Mouse (Mus musculus): ENCODE measurements around the gene Tnr. TPM values are rescaled to one million over a fixed set of nuclear protein-coding genes. Genes with fewer than 3 reads are reported as not detected.
A peak's percentile ranks its signal among the peaks of the same experiment; 100 is the strongest.

The Tnr gene
- polyA plus RNA-seq (2015; fragmentation: Nextera tagmentation; extraction: Ambion mirVana): 1.7 and 2.9 TPM in 2 replicates

GRCm38 (mm10) chr1:159523578-159523977 lies at the start of gene Tnr:
TSS of gene Tnr (plus strand) at chr1:159523769.
- Histone ChIP-seq H3K27me3 (peaks cover 16% of the 10 kb centered on the region), H3K4me1 (replicated peaks) (peaks cover 14% of the 10 kb centered on the region), H3K9ac (replicated peaks) (peak within 1 kb of the TSS; percentile 65), H3K36me3 (no peaks in the 10 kb centered on the region), H3K4me3 (replicated peaks) (peak within 1 kb of the TSS; percentile 45), H3K4me2 (replicated peaks) (peak within 1 kb of the TSS; percentile 64), H3K9me3 (no peaks in the 10 kb centered on the region), H3K27ac (peak within 1 kb of the TSS; percentile 40)
- ATAC-seq: peak; percentile 82
- 1% methylated on average over 8 of the region's 8 CpGs for WGBS

- H3K4me3 ChIP-seq (replicated peaks): no peak overlapping the region
- no peaks in the 10 kb centered on the region for H3K9me3 ChIP-seq
- H3K36me3 ChIP-seq: no peaks in the 10 kb centered on the region
- peaks cover 7% of the 10 kb centered on the region; the same call in 1 of the 2 replicates for H3K4me1 ChIP-seq (replicated peaks)
- 92% methylated on average over 4 of the region's 4 CpGs for WGBS
- H3K9ac ChIP-seq (replicated peaks): no peak overlapping the region
- no peak overlapping the region for H3K27ac ChIP-seq
- H3K27me3 ChIP-seq: no peaks in the 10 kb centered on the region
- ATAC-seq: no peak
- no peak overlapping the region for H3K4me2 ChIP-seq (replicated peaks)
Measured at GRCm38 (mm10) chr1:159489853-159490435, 33.6 kb upstream of the Tnr start.

GRCm38 (mm10) chr1:159492536-159492935 lies 31.0 kb upstream of the Tnr start:
- no peaks in the 10 kb centered on the region for H3K9me3 ChIP-seq
- no peak overlapping the region for H3K4me2 ChIP-seq (replicated peaks)
- WGBS: 93% methylated on average over 4 of the region's 4 CpGs
- no peak overlapping the region for H3K9ac ChIP-seq (replicated peaks)
- no peak overlapping the region for H3K27ac ChIP-seq
- no peaks in the 10 kb centered on the region for H3K27me3 ChIP-seq
- H3K36me3 ChIP-seq: no peaks in the 10 kb centered on the region
- H3K4me1 ChIP-seq (replicated peaks): peaks cover 7% of the 10 kb centered on the region; the same call in 1 of the 2 replicates
- ATAC-seq: no peak
- no peak overlapping the region for H3K4me3 ChIP-seq (replicated peaks)

- 70% methylated on average over 5 of the region's 5 CpGs for WGBS
Measured at GRCm38 (mm10) chr1:159493720-159494499, 29.7 kb upstream of the Tnr start.

GRCm38 (mm10) chr1:159498236-159498635 lies 25.3 kb upstream of the Tnr start:
- Histone ChIP-seq H3K4me2 (replicated peaks) (no peak overlapping the region), H3K9me3 (no peaks in the 10 kb centered on the region)
- 90% methylated on average over 2 of the region's 2 CpGs for WGBS

More at GRCm38 (mm10) chr1:159493720-159494499, 29.7 kb upstream of the Tnr start:
- Histone ChIP-seq H3K36me3 (no peaks in the 10 kb centered on the region), H3K4me2 (replicated peaks) (no peak overlapping the region), H3K27me3 (no peaks in the 10 kb centered on the region), H3K9me3 (no peaks in the 10 kb centered on the region), H3K4me3 (replicated peaks) (no peak overlapping the region), H3K4me1 (replicated peaks) (peaks cover 7% of the 10 kb centered on the region; the same call in 1 of the 2 replicates), H3K9ac (replicated peaks) (no peak overlapping the region), H3K27ac (no peak overlapping the region)
- peak; percentile 77 for ATAC-seq

GRCm38 (mm10) chr1:159499806-159500460 lies 23.6 kb upstream of the Tnr start:
- WGBS: 85% methylated on average over 4 of the region's 4 CpGs
- Histone ChIP-seq H3K36me3 (no peaks in the 10 kb centered on the region), H3K9ac (replicated peaks) (no peak overlapping the region), H3K4me2 (replicated peaks) (no peak overlapping the region), H3K27me3 (no peaks in the 10 kb centered on the region), H3K27ac (no peak overlapping the region), H3K4me3 (replicated peaks) (no peak overlapping the region), H3K4me1 (replicated peaks) (no peaks in the 10 kb centered on the region), H3K9me3 (no peaks in the 10 kb centered on the region)
- no peak for ATAC-seq

More at GRCm38 (mm10) chr1:159498236-159498635, 25.3 kb upstream of the Tnr start:
- Histone ChIP-seq H3K4me1 (replicated peaks) (peaks cover 7% of the 10 kb centered on the region; the same call in 1 of the 2 replicates), H3K27me3 (no peaks in the 10 kb centered on the region), H3K36me3 (no peaks in the 10 kb centered on the region), H3K9ac (replicated peaks) (no peak overlapping the region), H3K27ac (no peak overlapping the region), H3K4me3 (replicated peaks) (no peak overlapping the region)
- ATAC-seq: no peak

GRCm38 (mm10) chr1:159501911-159502310 lies 21.7 kb upstream of the Tnr start:
- H3K27ac ChIP-seq: no peak overlapping the region
- H3K36me3 ChIP-seq: no peaks in the 10 kb centered on the region
- ATAC-seq: no peak
- no peak overlapping the region for H3K4me3 ChIP-seq (replicated peaks)
- H3K4me1 ChIP-seq (replicated peaks): no peaks in the 10 kb centered on the region
- H3K9me3 ChIP-seq: no peaks in the 10 kb centered on the region
- 83% methylated on average over 4 of the region's 4 CpGs for WGBS
- no peak overlapping the region for H3K4me2 ChIP-seq (replicated peaks)
- no peak overlapping the region for H3K9ac ChIP-seq (replicated peaks)
- H3K27me3 ChIP-seq: no peaks in the 10 kb centered on the region

GRCm38 (mm10) chr1:159510667-159511066 lies 12.9 kb upstream of the Tnr start:
- H3K4me1 ChIP-seq (replicated peaks): no peaks in the 10 kb centered on the region
- H3K9ac ChIP-seq (replicated peaks): no peak overlapping the region
- no peaks in the 10 kb centered on the region for H3K36me3 ChIP-seq
- no peak overlapping the region for H3K4me3 ChIP-seq (replicated peaks)
- no peaks in the 10 kb centered on the region for H3K9me3 ChIP-seq
- 77% methylated on average over 3 of the region's 3 CpGs for WGBS
- no peaks in the 10 kb centered on the region for H3K27me3 ChIP-seq
- H3K4me2 ChIP-seq (replicated peaks): no peak overlapping the region
- no peak for ATAC-seq
- no peak overlapping the region for H3K27ac ChIP-seq

GRCm38 (mm10) chr1:159517647-159518046 lies 5.9 kb upstream of the Tnr start:
- H3K9me3 ChIP-seq: no peaks in the 10 kb centered on the region
- WGBS: 45% methylated on average over 4 of the region's 4 CpGs
- H3K36me3 ChIP-seq: no peaks in the 10 kb centered on the region
- no peak for ATAC-seq
- H3K27me3 ChIP-seq: no peaks in the 10 kb centered on the region
- no peak overlapping the region for H3K9ac ChIP-seq (replicated peaks)
- no peak overlapping the region for H3K27ac ChIP-seq
- H3K4me3 ChIP-seq (replicated peaks): no peak overlapping the region
- no peak overlapping the region for H3K4me2 ChIP-seq (replicated peaks)
- no peaks in the 10 kb centered on the region for H3K4me1 ChIP-seq (replicated peaks)

GRCm38 (mm10) chr1:159519206-159519605 lies 4.4 kb upstream of the Tnr start:
- H3K9me3 ChIP-seq: no peaks in the 10 kb centered on the region
- no peak overlapping the region for H3K27ac ChIP-seq
- no peak overlapping the region for H3K4me3 ChIP-seq (replicated peaks)
- H3K4me2 ChIP-seq (replicated peaks): no peak overlapping the region
- ATAC-seq: no peak
- H3K36me3 ChIP-seq: no peaks in the 10 kb centered on the region
- H3K27me3 ChIP-seq: no peaks in the 10 kb centered on the region
- 74% methylated on average over 1 of the region's 1 CpGs for WGBS
- no peak overlapping the region for H3K9ac ChIP-seq (replicated peaks)
- H3K4me1 ChIP-seq (replicated peaks): peaks cover 6% of the 10 kb centered on the region

GRCm38 (mm10) chr1:159523069-159523468 lies 500 bp upstream of the Tnr start:
- Histone ChIP-seq H3K27ac (no peak overlapping the region), H3K36me3 (no peaks in the 10 kb centered on the region), H3K9ac (replicated peaks) (no peak overlapping the region), H3K9me3 (no peaks in the 10 kb centered on the region), H3K27me3 (peaks cover 16% of the 10 kb centered on the region), H3K4me2 (replicated peaks) (no peak overlapping the region), H3K4me3 (replicated peaks) (no peak overlapping the region), H3K4me1 (replicated peaks) (peaks cover 14% of the 10 kb centered on the region)
- ATAC-seq: 0 out of 2 replicates have a peak, but pooled peaks have one; percentile 9
- whole genome bisulfite sequencing: 77% methylated on average over 2 of the region's 2 CpGs

- Histone ChIP-seq H3K9ac (replicated peaks) (peak overlapping the region; percentile 65), H3K27ac (peak overlapping the region; percentile 40), H3K36me3 (no peaks in the 10 kb centered on the region), H3K4me2 (replicated peaks) (peak overlapping the region; percentile 64), H3K27me3 (peaks cover 16% of the 10 kb centered on the region), H3K4me3 (replicated peaks) (peak overlapping the region; percentile 45), H3K4me1 (replicated peaks) (peaks cover 14% of the 10 kb centered on the region), H3K9me3 (no peaks in the 10 kb centered on the region)
- WGBS: under 1% methylated on average over 18 of the region's 18 CpGs
- ATAC-seq: peak; percentile 88
Measured at GRCm38 (mm10) chr1:159524051-159524549, 531 bp downstream of the Tnr start.

All from midbrain, embryonic 13.5 days (tissue).